23 mouse cellular contexts compared by ENCODE assay signal in the genomic region with DNA sequence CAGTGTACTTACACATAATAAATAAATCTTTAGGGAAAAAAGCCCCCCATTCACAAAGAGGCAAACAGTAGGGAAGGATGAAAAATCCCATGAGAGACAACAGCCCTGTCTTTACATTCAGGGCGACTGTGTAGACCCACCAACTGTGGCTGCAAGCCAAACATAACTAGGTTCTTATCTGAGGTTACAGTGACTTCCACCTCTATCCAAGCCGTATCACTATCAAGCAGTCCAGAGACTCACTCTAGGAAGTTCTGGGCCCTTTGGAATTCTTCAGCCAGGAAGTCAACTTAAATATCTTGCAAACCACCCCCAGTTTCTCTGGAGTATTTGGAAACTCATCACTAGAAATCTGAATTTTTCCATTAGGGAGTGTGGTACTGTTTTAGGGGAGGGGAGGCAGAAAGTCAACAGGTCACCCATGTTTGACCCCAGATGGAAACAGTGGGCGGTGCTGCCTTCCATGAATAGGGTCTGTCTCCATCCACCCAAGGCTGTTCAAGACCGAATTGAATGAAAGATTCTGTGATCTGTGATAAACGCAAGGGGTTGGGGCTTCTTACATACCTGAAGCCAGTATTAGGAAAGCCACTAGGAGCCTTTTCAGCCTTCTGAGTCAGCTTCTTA. TPM values are rescaled to one million over a fixed set of nuclear protein-coding genes. Genes with fewer than 3 reads are reported as not detected.
DNase-seq lines count a peak whose midpoint lies in the region; ATAC-seq and TF ChIP-seq lines count a peak whose summit lies in the region.
"Had no signal": no experiment of that assay in that cellular context is flagged by ENCODE, and none has a peak within 500 bp of the region (broad histone marks: within the 10 kb centered on the region; RNA-seq: fewer than 3 reads in every experiment).

No protein-coding gene starts in this region.

- H3K4me3 ChIP-seq in heart, embryonic 14.5 days (ENCODE audit: control insufficient read depth in 1 of 2, insufficient read depth in 1 of 2, low read depth in 1 of 2, low read length in 2 of 2), result no peak overlapping the region
- H3K4me3 ChIP-seq in liver, embryonic 14.5 days (ENCODE audit: insufficient read depth in 1 of 2, low read depth in 2 of 2, low read length in 2 of 2), result no peak overlapping the region
- H3K4me3 ChIP-seq: embryonic facial prominence, embryonic 15.5 days; forebrain, embryonic 10.5 days; hindbrain, embryonic 10.5 days; midbrain, embryonic 13.5 days; myocyte; neural tube, embryonic 15.5 days had no signal

- TF ChIP-seq CTCF in liver, embryonic 14.5 days (IDR thresholded peaks at IDR 0.05; ENCODE audit: low read depth), result no peak

- H3K4me2 ChIP-seq in heart, embryonic 14.5 days (ENCODE audit: low read length), result no peak overlapping the region
- H3K4me2 ChIP-seq in liver, embryonic 14.5 days (ENCODE audit: low read depth), result no peak overlapping the region
- H3K4me2 ChIP-seq: embryonic facial prominence, embryonic 15.5 days; midbrain, embryonic 13.5 days; neural tube, embryonic 15.5 days had no signal

- H3K9ac ChIP-seq in heart, embryonic 14.5 days (ENCODE audit: low read length), result no peak overlapping the region
- no peak overlapping the region for H3K9ac ChIP-seq in liver, embryonic 14.5 days (replicated peaks)
- H3K9ac ChIP-seq: embryonic facial prominence, embryonic 15.5 days; midbrain, embryonic 13.5 days; neural tube, embryonic 15.5 days had no signal

- H3K4me1 ChIP-seq in heart, embryonic 14.5 days (ENCODE audit: control insufficient read depth in 2 of 2, insufficient read depth in 2 of 2, low read length in 2 of 2), result peaks cover 27 to 36% of the 10 kb centered on the region in 2 experiments
- H3K4me1 ChIP-seq in liver, embryonic 14.5 days (replicated peaks; ENCODE audit: control insufficient read depth in 2 of 2, insufficient read depth in 2 of 2, low read length in 1 of 2), result peaks cover 0 to 22% of the 10 kb centered on the region in 2 experiments; a peak in 2 of 4 replicates
- H3K4me1 ChIP-seq: embryonic facial prominence, embryonic 15.5 days; midbrain, embryonic 13.5 days had no signal

- H3K9me3 ChIP-seq in heart, embryonic 14.5 days (ENCODE audit: control insufficient read depth, low read length), result no peaks in the 10 kb centered on the region
- no peaks in the 10 kb centered on the region for H3K9me3 ChIP-seq in liver, embryonic 14.5 days (ENCODE audit: control insufficient read depth, low read length)
- H3K9me3 ChIP-seq: embryonic facial prominence, embryonic 15.5 days; forebrain, embryonic 10.5 days; hindbrain, embryonic 10.5 days; midbrain, embryonic 13.5 days; neural tube, embryonic 15.5 days had no signal

- no peak for TF ChIP-seq EP300 in liver, embryonic 14.5 days (IDR thresholded peaks at IDR 0.05; ENCODE audit: low read depth)

- H3K36me3 ChIP-seq in heart, embryonic 14.5 days (ENCODE audit: control insufficient read depth, insufficient read depth, low read length), result no peaks in the 10 kb centered on the region
- H3K36me3 ChIP-seq in liver, embryonic 14.5 days (replicated peaks; ENCODE audit: control insufficient read depth, insufficient read depth, low read depth), result no peaks in the 10 kb centered on the region
- H3K36me3 ChIP-seq: embryonic facial prominence, embryonic 15.5 days; forebrain, embryonic 10.5 days; hindbrain, embryonic 10.5 days; midbrain, embryonic 13.5 days; neural tube, embryonic 15.5 days had no signal

- intact Hi-C loops in heart, postnatal 36 days (cut with DNase I), result no loop called here

- peak; percentile 15 for DNase-seq in cerebellum, adult 9-11 months
- no peak for DNase-seq in cerebellum, postnatal 10 days
- no peak for DNase-seq in heart, postnatal 36 days
- DNase-seq in 416B (ENCODE audit: low read depth), result peak; percentile 80
- no peak for DNase-seq in liver, embryonic 14.5 days (ENCODE audit: low read depth in 3 of 3, low spot score in 3 of 3)
- DNase-seq in cerebellum, adult 18-20 months, result no peak
- no peak for DNase-seq in thymus, postnatal 4 days
- DNase-seq: adrenal gland, adult 8-10 months; gastrocnemius, postnatal 10 days; kidney, adult 8-10 months; lung, postnatal 36 days; right cerebral cortex, postnatal 4 days; thymus, postnatal 36 days had no signal

- H3K27me3 ChIP-seq in heart, embryonic 14.5 days (ENCODE audit: control insufficient read depth, insufficient read depth, low read length), result no peaks in the 10 kb centered on the region
- no peaks in the 10 kb centered on the region for H3K27me3 ChIP-seq in liver, embryonic 14.5 days (ENCODE audit: control insufficient read depth, insufficient read depth, low read length)
- H3K27me3 ChIP-seq: CH12.LX; embryonic facial prominence, embryonic 15.5 days; midbrain, embryonic 13.5 days; neural tube, embryonic 15.5 days had no signal

- WGBS in heart, embryonic 14.5 days, result 34% methylated on average over 5 of the region's 5 CpGs
- WGBS in liver, embryonic 14.5 days (ENCODE audit: insufficient replicate concordance), result 26% methylated on average over 5 of the region's 5 CpGs

- ATAC-seq in heart, embryonic 14.5 days (ENCODE audit: insufficient number of reproducible peaks, insufficient read depth, low FRiP score, low read depth), result peak; percentile 74
- ATAC-seq in liver, embryonic 14.5 days (ENCODE audit: insufficient read depth), result peak; percentile 55
- ATAC-seq: inflammation-experienced regulatory T-cells, adult 6 months; midbrain, embryonic 13.5 days had no signal

- peak overlapping the region; percentile 50 to 68 for H3K27ac ChIP-seq in heart, embryonic 14.5 days (replicated peaks in 1 of 2; ENCODE audit: control insufficient read depth in 1 of 2, insufficient read depth in 1 of 2, low read depth in 2 of 2, low read length in 2 of 2)
- no peak overlapping the region for H3K27ac ChIP-seq in liver, embryonic 14.5 days
- H3K27ac ChIP-seq: embryonic facial prominence, embryonic 15.5 days; forebrain, embryonic 10.5 days; hindbrain, embryonic 10.5 days; midbrain, embryonic 13.5 days; neural tube, embryonic 15.5 days had no signal

RNA-seq across cellular contexts. Expression of a gene that starts 6.3 kb away (rescaled TPM):
- polyA plus RNA-seq in heart, embryonic 14.5 days (2014; fragmentation: Nextera tagmentation; extraction: Ambion mirVana), result not detected in 2 replicates
- total RNA-seq in heart, postnatal 36 days (2021), result not detected
- 0.02 TPM in 1 of 2 replicates, not detected in the other for polyA plus RNA-seq in liver, embryonic 14.5 days (2012; rRNA removed)
- polyA plus RNA-seq in liver, embryonic 14.5 days (2014; fragmentation: Nextera tagmentation; extraction: Ambion mirVana), result not detected in 2 replicates
- total RNA-seq: CH12.LX; gastrocnemius, postnatal 10 days; liver, adult 2 months had no signal
- polyA plus RNA-seq: inflammation-experienced regulatory T-cells, adult 6 months; liver, adult 2 months had no signal

RNA-seq across cellular contexts. Expression of a gene that starts 22.0 kb away (rescaled TPM):
- polyA plus RNA-seq in heart, embryonic 14.5 days (2014; fragmentation: Nextera tagmentation; extraction: Ambion mirVana), result 20.9 and 24.9 TPM in 2 replicates
- total RNA-seq in heart, postnatal 36 days (2021), result 10 to 100 TPM; 18.0 to 21.1 TPM
- polyA plus RNA-seq in liver, embryonic 14.5 days (2012; rRNA removed), result 7.8 and 10.1 TPM in 2 replicates
- 15.8 and 17.0 TPM in 2 replicates for polyA plus RNA-seq in liver, embryonic 14.5 days (2014; fragmentation: Nextera tagmentation; extraction: Ambion mirVana)

RNA-seq across cellular contexts. Expression of a gene that starts 58.0 kb away (rescaled TPM):
- polyA plus RNA-seq in heart, embryonic 14.5 days (2014; fragmentation: Nextera tagmentation; extraction: Ambion mirVana), result 110 and 125 TPM in 2 replicates
- total RNA-seq in heart, postnatal 36 days (2021), result 10 to 100 TPM; 31.9 to 33.6 TPM
- polyA plus RNA-seq in liver, embryonic 14.5 days (2012; rRNA removed), result 20.4 and 31.3 TPM in 2 replicates
- 51.4 and 61.0 TPM in 2 replicates for polyA plus RNA-seq in liver, embryonic 14.5 days (2014; fragmentation: Nextera tagmentation; extraction: Ambion mirVana)

Comparison
In these comparisons a context has a peak if more than half of its experiments do, and no peak if none do; other contexts are left out.
1. DNase-seq: peak in cerebellum, adult 9-11 months (single experiment) and 416B (single experiment); none in cerebellum, postnatal 10 days (0 of 2), heart, postnatal 36 days (0 of 2), liver, embryonic 14.5 days (0 of 3), cerebellum, adult 18-20 months (0 of 2) and thymus, postnatal 4 days (single experiment).